Mouse (Mus musculus): ENCODE results near the gene Slco4a1. TPM values are rescaled to one million over a fixed set of nuclear protein-coding genes. Genes with fewer than 3 reads are reported as not detected.

Gene Slco4a1
- polyA plus RNA-seq (2016; fragmentation: Nextera tagmentation; extraction: Ambion mirVana) = 4.9 and 6.9 TPM in 2 replicates

DNA sequence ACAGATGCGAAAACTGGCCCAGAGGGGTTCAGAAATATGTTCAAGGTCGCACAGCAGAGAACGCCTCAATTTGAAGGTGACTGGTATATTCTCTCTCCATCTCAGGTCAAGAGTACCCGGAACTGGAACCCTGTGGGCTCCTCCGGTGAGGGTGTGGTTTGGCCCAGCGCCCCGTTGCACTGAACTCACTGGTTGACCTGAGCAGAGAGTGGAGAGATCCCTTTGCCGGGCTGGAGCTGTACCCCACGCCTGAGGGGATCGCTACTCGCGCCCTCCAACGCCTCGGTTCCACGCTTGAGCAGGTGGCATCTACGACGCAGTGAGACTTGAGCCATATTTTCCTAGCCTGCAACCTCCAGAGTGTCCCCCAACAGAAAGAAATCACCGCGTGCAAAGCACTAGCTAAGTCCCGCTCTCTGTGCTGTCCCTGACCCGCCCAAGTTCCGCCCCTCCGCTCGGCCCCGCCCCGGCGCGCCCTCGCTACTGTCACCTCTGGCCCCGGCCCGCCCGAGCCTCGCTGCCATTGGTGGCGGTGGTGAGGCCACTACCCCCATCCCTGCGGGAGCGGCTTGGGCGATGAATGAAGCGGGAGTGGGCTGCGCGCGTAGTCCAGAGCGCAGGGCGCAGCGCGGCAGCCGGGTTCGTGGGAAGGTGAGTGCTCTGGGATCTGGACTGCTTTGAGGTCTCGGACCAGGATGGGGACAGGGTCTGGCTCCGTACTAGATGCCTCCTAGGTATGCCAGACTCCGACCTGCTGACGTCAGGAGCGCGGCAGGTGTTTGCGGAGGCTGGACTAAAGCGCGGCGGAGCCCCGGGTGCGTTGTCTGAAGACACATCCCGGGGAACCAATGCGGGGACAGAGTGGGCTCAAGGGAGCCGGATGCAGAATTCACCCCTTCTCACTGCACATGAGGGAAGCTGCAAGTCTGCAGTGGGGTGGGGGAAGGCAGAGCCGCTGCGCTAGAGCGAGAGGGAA, at the start of gene Slco4a1:
Gene Slco4a1 (plus strand): TSS at position 523 of the 976 bp plus-strand sequence.
- Histone ChIP-seq H3K9me3 (no peaks in the 10 kb centered on the region), H3K36me3 (replicated peaks) (no peaks in the 10 kb centered on the region), H3K27me3 (ENCODE audit: poor library complexity, severe bottlenecking) (peaks cover 80% of the 10 kb centered on the region), H3K4me1 (peaks cover 35% of the 10 kb centered on the region), H3K4me3 (peak within 1 kb of the TSS; percentile 72), H3K27ac (peak within 1 kb of the TSS; percentile 85)
- peak; percentile 94 for DNase-seq (ENCODE audit: extremely low spot score, low spot score)
- WGBS = 1% methylated on average over 65 of the region's 65 CpGs

DNA sequence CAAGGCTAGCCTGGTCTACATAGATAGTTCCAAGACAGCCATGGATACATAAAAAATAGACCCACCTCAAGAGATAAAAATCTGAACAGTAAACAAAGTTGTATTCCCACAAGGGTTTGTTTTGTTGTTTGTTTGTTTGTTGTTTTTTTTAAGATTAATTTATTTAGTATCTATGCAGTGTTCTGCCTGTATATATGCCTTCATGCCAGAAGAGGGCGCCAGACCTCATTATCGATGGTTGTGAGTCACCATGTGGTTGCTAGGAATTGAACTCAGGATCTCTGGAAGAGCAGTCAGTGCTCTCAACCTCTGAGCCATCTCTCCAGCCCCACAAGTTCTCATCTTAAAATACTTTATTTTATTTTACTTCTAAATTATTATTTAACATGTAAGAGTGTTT, 47.6 kb upstream of the Slco4a1 start:
- H3K4me3 ChIP-seq = no peak overlapping the region
- H3K9me3 ChIP-seq = no peaks in the 10 kb centered on the region
- H3K36me3 ChIP-seq (replicated peaks) = no peaks in the 10 kb centered on the region
- no peak overlapping the region for H3K27ac ChIP-seq
- H3K27me3 ChIP-seq (ENCODE audit: poor library complexity, severe bottlenecking) = no peaks in the 10 kb centered on the region
- 30% methylated on average over 2 of the region's 2 CpGs for WGBS
- DNase-seq (ENCODE audit: extremely low spot score, low spot score) = no peak
- H3K4me1 ChIP-seq = no peaks in the 10 kb centered on the region

DNA sequence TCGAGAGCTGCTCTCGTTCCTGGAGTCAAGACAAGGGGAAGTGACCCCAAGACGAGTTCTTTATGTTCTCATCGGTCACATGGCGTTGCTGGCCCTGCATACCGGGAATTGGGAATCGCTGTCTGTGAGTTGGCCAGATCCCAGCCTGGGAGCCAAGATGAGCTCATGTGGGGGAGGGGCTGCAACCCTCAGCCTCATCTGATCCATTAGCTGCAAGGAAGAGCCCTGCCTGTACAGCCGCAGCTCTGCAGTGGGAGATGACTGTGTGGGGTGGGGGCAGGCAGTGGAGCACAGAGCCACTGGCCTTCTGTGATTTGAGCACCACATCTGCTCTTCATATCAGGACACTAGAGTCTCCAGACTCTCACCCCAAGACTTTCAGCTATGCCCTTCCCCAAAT, 45.6 kb upstream of the Slco4a1 start:
- H3K4me3 ChIP-seq = no peak overlapping the region
- DNase-seq (ENCODE audit: extremely low spot score, low spot score) = no peak
- H3K36me3 ChIP-seq (replicated peaks) = no peaks in the 10 kb centered on the region
- H3K4me1 ChIP-seq = no peaks in the 10 kb centered on the region
- WGBS = 70% methylated on average over 8 of the region's 8 CpGs
- no peaks in the 10 kb centered on the region for H3K27me3 ChIP-seq (ENCODE audit: poor library complexity, severe bottlenecking)
- H3K9me3 ChIP-seq = no peaks in the 10 kb centered on the region
- H3K27ac ChIP-seq = no peak overlapping the region

DNA sequence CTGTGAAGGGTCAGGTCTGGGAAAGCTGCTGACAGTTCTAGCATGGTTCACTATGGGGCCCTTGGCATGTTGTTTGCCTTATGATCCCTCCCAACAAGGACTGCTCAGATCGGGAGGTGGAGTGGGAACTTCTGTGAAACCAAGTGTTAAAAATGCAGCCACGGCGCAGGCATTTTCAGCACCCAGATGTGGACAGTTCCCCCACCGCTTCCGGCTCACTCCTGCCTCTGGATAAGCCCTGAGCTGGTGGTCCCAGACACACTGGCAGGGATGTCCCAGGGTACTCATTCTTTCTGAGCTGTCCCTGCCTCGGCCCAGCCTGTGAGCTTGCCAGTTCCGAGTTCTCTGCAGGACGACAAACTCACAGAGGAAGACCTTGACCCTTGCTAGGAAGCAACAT, 45.0 kb upstream of the Slco4a1 start:
- WGBS = 12% methylated on average over 8 of the region's 8 CpGs
- Histone ChIP-seq H3K9me3 (no peaks in the 10 kb centered on the region), H3K27ac (no peak overlapping the region)

DNA sequence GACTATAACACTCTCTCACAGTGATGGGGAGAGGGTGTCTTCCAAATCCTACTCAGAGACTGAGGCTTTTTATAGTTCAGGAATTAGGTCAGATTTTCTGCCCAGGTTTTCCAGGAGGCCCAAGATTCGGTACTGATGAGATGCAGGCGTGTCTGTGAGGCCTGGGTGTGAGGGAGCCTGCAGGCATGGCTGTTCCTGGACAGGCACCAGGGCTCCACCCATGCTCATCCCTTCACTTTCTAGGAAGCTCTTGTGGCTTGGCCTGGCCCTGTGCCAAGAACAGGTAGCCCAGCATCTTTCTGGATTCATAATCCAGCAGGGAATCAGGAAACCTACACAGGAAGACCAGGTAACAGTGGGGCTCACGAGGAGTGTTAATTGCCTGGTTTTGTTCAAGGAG, 40.4 kb upstream of the Slco4a1 start:
- H3K9me3 ChIP-seq = no peaks in the 10 kb centered on the region
- DNase-seq (ENCODE audit: extremely low spot score, low spot score) = no peak
- no peaks in the 10 kb centered on the region for H3K27me3 ChIP-seq (ENCODE audit: poor library complexity, severe bottlenecking)
- 63% methylated on average over 3 of the region's 3 CpGs for WGBS
- no peak overlapping the region for H3K4me3 ChIP-seq
- H3K27ac ChIP-seq = no peak overlapping the region
- no peaks in the 10 kb centered on the region for H3K4me1 ChIP-seq
- no peaks in the 10 kb centered on the region for H3K36me3 ChIP-seq (replicated peaks)

More for the DNA sequence above, 45.0 kb upstream of the Slco4a1 start:
- peak; percentile 35 for DNase-seq (ENCODE audit: extremely low spot score, low spot score)
- no peaks in the 10 kb centered on the region for H3K36me3 ChIP-seq (replicated peaks)
- no peak overlapping the region for H3K4me3 ChIP-seq
- no peaks in the 10 kb centered on the region for H3K27me3 ChIP-seq (ENCODE audit: poor library complexity, severe bottlenecking)
- H3K4me1 ChIP-seq = no peaks in the 10 kb centered on the region

DNA sequence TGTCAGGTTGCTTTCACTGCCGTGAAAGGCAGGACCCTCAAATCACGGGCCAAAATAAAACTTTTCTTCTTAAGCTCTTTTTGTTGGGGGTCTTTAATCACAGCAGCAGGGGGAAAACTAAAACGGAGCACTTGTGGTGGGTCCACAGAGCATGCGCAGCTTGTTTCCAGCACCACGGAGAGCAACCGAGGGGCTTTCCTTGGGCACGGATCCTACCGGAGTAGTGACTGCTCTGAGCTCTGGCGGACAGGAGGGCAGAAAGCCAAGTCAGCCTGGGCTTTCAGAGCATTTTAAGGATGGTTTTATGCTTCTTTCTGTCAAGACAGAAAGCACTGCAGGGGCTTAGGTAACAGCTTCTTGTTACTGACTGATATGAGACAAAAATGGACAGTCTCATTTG, 38.3 kb upstream of the Slco4a1 start:
- peak; percentile 36 for DNase-seq (ENCODE audit: extremely low spot score, low spot score)
- Histone ChIP-seq H3K27me3 (ENCODE audit: poor library complexity, severe bottlenecking) (no peaks in the 10 kb centered on the region), H3K27ac (no peak overlapping the region), H3K4me3 (no peak overlapping the region), H3K4me1 (no peaks in the 10 kb centered on the region), H3K9me3 (no peaks in the 10 kb centered on the region), H3K36me3 (replicated peaks) (no peaks in the 10 kb centered on the region)
- 16% methylated on average over 9 of the region's 9 CpGs for WGBS

DNA sequence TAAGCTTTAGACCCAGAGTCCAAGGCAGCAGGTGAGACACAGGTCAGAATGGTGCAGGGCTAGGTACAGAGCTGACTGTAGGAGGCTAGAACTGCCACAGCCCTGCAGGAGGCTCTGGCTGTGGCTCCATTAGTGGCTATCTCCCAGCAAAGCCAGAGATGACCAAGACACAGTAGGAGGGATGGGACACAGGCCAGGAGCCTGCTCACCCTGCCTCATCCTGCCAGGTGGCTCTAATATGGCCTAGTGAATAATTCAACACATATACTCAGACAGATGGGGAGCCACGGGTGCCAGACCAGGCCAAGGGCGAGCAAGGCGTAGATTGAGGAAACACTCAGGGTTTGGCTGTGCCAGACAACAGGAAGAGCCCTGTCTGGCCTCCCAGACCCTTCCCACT, 35.4 kb upstream of the Slco4a1 start:
- no peak overlapping the region for H3K4me3 ChIP-seq
- 83% methylated on average over 3 of the region's 3 CpGs for WGBS
- no peaks in the 10 kb centered on the region for H3K4me1 ChIP-seq
- no peaks in the 10 kb centered on the region for H3K27me3 ChIP-seq (ENCODE audit: poor library complexity, severe bottlenecking)
- DNase-seq (ENCODE audit: extremely low spot score, low spot score) = no peak
- H3K27ac ChIP-seq = no peak overlapping the region
- H3K9me3 ChIP-seq = no peaks in the 10 kb centered on the region
- no peaks in the 10 kb centered on the region for H3K36me3 ChIP-seq (replicated peaks)

DNA sequence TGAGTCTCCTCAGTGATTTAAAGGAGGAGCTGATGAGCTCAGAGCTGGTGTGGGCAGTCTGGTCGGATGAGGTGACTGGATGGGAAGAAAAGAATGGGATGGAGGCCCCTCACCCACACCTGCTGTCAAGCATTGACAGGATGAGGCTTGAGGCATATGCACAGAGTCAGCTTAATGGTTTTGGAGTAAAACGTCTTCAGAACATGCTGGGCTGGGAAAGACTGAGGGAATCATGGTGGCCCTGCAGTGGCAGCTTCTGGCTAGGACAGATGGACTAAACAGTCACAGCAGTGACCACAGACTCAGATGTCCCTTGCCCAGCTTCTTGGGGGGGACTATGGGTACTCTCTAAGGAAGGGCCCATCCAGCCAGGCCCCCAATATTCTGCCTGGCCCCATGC, 30.9 kb upstream of the Slco4a1 start:
- no peak for DNase-seq (ENCODE audit: extremely low spot score, low spot score)
- H3K9me3 ChIP-seq = no peaks in the 10 kb centered on the region
- no peak overlapping the region for H3K4me3 ChIP-seq
- peaks cover 6% of the 10 kb centered on the region; the same call in 1 of the 2 replicates for H3K4me1 ChIP-seq
- 61% methylated on average over 2 of the region's 2 CpGs for WGBS
- 0 out of 2 replicates have a peak, but pooled peaks cover 3% of the 10 kb centered on the region for H3K27me3 ChIP-seq (ENCODE audit: poor library complexity, severe bottlenecking)
- H3K36me3 ChIP-seq (replicated peaks) = no peaks in the 10 kb centered on the region
- H3K27ac ChIP-seq = no peak overlapping the region

DNA sequence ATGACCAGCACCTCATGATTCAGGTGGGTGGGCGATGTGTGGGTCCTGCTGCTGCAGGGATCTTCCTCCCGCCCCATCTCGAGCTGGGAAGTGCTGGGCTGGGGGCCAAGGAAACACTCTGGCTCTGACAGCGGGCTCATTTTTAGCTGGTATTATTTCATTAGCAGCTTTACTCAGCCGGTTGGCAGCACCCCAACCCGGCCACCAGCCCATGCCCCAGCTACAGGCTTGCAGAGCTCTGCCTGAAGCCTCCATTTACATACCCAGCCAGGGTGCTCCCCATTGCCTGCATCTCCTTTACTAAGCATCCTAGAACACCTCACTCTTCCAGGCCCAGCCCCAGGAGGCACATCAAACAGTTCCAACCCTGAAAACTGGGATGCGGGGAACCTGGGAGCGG, 29.0 kb upstream of the Slco4a1 start:
- Histone ChIP-seq H3K9me3 (no peaks in the 10 kb centered on the region), H3K4me3 (no peak overlapping the region), H3K27me3 (ENCODE audit: poor library complexity, severe bottlenecking) (0 out of 2 replicates have a peak, but pooled peaks cover 7% of the 10 kb centered on the region), H3K4me1 (peaks cover 6% of the 10 kb centered on the region; the same call in 1 of the 2 replicates), H3K27ac (no peak overlapping the region), H3K36me3 (replicated peaks) (no peaks in the 10 kb centered on the region)
- no peak for DNase-seq (ENCODE audit: extremely low spot score, low spot score)
- 74% methylated on average over 8 of the region's 8 CpGs for WGBS

DNA sequence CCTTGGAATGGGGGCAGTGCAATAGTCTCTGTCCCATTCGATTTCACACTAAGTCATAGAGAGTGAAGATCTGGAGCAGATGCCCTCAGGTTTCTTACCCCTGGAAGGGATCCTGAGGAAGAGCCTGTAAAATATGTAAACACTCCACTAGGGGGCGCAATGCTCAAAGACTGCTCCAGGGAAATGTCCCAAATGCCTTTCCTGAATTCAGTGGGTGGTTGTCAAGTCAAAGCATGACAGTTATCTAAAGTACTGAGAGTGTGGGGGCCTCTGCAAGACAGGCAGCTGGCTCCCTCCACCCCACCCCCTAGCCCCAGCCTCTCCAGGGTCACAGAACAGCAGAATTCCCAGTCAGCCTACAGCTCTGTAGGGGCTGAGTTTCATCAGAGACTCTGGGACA, 27.7 kb upstream of the Slco4a1 start:
- 0 out of 2 replicates have a peak, but pooled peaks cover 7% of the 10 kb centered on the region for H3K27me3 ChIP-seq (ENCODE audit: poor library complexity, severe bottlenecking)
- no peak for DNase-seq (ENCODE audit: extremely low spot score, low spot score)
- no peak overlapping the region for H3K4me3 ChIP-seq
- H3K9me3 ChIP-seq = no peaks in the 10 kb centered on the region
- WGBS = 36% methylated on average over 2 of the region's 2 CpGs
- H3K36me3 ChIP-seq (replicated peaks) = no peaks in the 10 kb centered on the region
- H3K4me1 ChIP-seq = peaks cover 12% of the 10 kb centered on the region; the same call in 1 of the 2 replicates
- H3K27ac ChIP-seq = no peak overlapping the region

DNA sequence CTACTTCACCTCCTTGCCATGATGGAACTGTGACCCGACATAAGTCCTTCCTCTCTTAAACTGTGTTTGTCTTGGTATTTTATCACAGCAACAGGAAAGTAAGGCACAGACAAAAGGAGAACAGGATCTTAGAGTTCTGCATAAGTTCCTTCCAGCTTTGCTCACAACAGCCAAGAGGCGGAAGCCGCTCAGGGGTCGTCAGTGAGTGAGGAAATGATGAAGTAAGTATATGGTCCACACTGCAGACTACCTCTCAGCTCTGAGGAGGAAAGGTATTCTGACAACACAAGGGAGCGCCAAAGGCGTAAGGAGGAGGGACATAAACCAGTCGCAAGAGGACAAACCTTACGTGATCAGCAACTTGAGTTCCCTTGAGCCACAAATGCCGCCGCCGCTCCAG, 25.4 kb upstream of the Slco4a1 start:
- Histone ChIP-seq H3K27me3 (ENCODE audit: poor library complexity, severe bottlenecking) (0 out of 2 replicates have a peak, but pooled peaks cover 7% of the 10 kb centered on the region), H3K4me1 (peaks cover 12% of the 10 kb centered on the region; the same call in 1 of the 2 replicates), H3K27ac (no peak overlapping the region), H3K36me3 (replicated peaks) (no peaks in the 10 kb centered on the region), H3K4me3 (no peak overlapping the region), H3K9me3 (no peaks in the 10 kb centered on the region)
- WGBS = 84% methylated on average over 11 of the region's 11 CpGs
- DNase-seq (ENCODE audit: extremely low spot score, low spot score) = no peak

DNA sequence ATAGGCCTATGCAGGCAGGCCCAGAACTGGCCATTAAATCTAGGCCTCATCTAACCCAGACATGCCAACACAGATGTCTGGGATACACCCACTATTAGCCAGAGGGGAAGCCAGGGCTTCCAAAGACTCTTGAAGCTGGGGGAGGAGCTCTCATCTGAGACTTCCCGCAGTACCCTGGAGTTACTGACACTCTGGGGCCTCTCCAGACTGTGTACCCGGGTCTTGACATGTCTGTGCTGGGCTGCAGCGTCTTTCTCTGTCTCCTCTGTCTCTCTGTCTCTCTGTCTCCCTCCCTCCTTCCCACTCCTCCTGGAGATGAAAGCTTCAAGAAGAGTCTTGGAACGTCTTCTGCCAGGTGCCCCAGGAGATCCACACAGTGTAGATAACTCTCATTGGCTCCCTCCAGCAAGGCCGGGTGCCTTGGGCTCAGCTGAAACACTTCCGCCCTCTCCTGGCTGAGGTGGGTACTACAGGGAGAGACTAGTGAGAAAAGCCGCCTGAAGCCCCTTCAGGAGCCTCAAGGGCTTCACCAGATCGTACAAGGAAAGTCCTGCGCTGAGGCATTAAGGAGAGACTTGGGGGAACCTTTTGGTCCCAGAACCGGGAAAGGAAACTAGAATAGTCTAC, 23.9 kb upstream of the Slco4a1 start:
- WGBS = 12% methylated on average over 10 of the region's 10 CpGs
- Histone ChIP-seq H3K27ac (no peak overlapping the region), H3K4me3 (no peak overlapping the region), H3K36me3 (replicated peaks) (no peaks in the 10 kb centered on the region), H3K9me3 (no peaks in the 10 kb centered on the region), H3K27me3 (ENCODE audit: poor library complexity, severe bottlenecking) (0 out of 2 replicates have a peak, but pooled peaks cover 4% of the 10 kb centered on the region), H3K4me1 (peaks cover 19% of the 10 kb centered on the region)
- peak; percentile 90 for DNase-seq (ENCODE audit: extremely low spot score, low spot score)

DNA sequence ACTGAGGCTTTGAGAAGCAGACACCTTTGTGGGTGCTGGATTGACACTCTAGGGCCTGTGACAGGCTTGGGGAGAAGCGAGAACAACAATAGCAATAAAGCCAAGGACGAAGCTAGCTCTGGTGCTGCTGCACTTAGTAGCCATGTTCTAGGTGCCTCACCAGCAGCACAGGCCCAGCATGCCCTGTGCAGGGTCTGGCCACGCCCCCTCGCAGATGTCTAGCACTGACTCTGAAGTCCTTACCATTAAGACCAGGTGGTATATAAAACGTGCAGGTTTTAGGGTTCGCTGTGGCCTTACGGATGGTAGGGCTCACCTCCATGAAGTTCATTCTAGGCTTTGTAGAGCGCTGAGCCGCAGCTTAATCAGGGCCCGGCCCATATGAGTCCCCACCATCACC, 23.3 kb upstream of the Slco4a1 start:
- 0 out of 2 replicates have a peak, but pooled peaks cover 4% of the 10 kb centered on the region for H3K27me3 ChIP-seq (ENCODE audit: poor library complexity, severe bottlenecking)
- peaks cover 19% of the 10 kb centered on the region for H3K4me1 ChIP-seq
- no peak overlapping the region for H3K4me3 ChIP-seq
- H3K36me3 ChIP-seq (replicated peaks) = no peaks in the 10 kb centered on the region
- H3K9me3 ChIP-seq = no peaks in the 10 kb centered on the region
- WGBS = 77% methylated on average over 10 of the region's 10 CpGs
- H3K27ac ChIP-seq = no peak overlapping the region
- DNase-seq (ENCODE audit: extremely low spot score, low spot score) = no peak
